Mouse (Mus musculus): ENCODE measurements around the gene Actr5. TPM values are rescaled to one million over a fixed set of nuclear protein-coding genes. Genes with fewer than 3 reads are reported as not detected.

Gene Actr5
- polyA plus RNA-seq, 1 experiment from 2014 or later, result 20.9 TPM

DNA sequence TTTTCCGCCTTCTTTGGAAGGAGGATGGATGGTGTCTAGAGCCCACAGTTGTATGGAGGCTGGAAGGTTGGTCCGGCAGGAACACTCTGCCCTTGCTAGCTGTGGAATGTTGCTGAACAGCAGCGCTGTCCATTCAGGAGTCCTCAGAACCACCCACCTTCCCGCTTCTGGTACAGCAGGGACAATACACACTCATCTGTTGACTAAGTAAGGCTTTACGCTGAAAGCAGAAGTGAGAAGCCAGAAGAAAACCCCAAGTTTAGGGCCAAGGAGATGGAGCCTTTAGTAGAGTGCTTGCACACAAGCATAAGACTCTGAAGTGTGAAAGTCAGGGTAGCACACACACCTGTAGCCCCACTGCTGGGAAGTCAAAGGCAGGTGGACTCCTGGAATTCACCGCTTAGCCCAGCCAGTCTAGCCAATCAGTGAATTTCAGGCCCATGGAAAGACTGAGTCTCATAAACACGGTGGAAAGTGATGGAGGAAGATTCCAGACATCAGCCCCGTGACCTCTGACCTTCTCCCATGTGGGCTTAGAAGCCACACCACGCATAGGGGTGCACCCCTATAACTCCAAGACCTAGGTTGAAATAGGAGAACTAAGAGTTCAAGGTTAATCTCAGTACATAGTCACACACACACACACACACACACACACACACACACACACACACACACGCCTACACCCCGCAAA, 57.8 kb downstream of the Actr5 start:
- H3K9me3 ChIP-seq, result no peaks in the 10 kb centered on the region
- WGBS, result 54% methylated on average over 11 of the region's 11 CpGs
- no peak overlapping the region for H3K4me2 ChIP-seq (replicated peaks)
- no peaks in the 10 kb centered on the region for H3K36me3 ChIP-seq
- peaks cover 19% of the 10 kb centered on the region for H3K4me1 ChIP-seq
- ATAC-seq (ENCODE audit: insufficient number of reproducible peaks, insufficient read depth, low FRiP score, low TSS enrichment), result no peak
- no peak overlapping the region for H3K27ac ChIP-seq
- no peak overlapping the region for H3K4me3 ChIP-seq
- H3K9ac ChIP-seq, result no peak overlapping the region
- H3K27me3 ChIP-seq, result no peaks in the 10 kb centered on the region

- no peak overlapping the region for H3K4me2 ChIP-seq (replicated peaks)
- no peak for ATAC-seq (ENCODE audit: insufficient number of reproducible peaks, insufficient read depth, low FRiP score, low TSS enrichment)
- no peak overlapping the region for H3K4me3 ChIP-seq
- no peaks in the 10 kb centered on the region for H3K27me3 ChIP-seq
- no peaks in the 10 kb centered on the region for H3K9me3 ChIP-seq
- H3K4me1 ChIP-seq, result peaks cover 22% of the 10 kb centered on the region
- no peaks in the 10 kb centered on the region for H3K36me3 ChIP-seq
- no peak overlapping the region for H3K27ac ChIP-seq
- WGBS, result 12% methylated on average over 4 of the region's 4 CpGs
- no peak overlapping the region for H3K9ac ChIP-seq
Observed at GRCm38 (mm10) chr2:158683038-158683413, 58.3 kb downstream of the Actr5 start.

DNA sequence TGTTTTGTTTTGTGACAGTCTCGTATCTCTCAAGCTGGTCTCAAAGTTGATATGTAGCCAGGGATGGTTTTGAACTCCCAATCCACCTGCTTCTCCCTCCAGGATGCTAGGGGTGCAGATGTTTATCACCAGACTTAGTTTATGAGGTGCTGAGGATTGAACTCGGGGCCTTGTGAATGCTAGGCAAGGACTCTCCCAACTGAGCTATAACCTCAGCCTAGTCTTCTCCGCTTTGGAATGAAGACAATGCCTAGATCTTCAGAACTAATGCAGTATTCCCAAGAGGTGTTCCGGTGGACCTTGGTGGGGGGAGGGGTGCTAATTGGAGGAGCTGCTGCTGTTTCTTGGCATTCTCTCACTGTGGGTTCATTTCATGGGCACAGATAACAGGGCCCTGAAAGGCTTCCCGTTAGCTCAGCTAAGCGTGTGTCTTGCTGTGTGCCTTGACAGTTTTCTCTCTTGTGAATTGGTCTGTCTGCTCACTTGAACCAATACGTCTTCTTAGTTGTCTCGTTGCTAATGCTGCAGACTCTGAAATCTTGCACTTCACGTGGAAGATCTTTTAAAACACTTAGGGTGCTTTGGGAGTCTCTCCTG, 59.7 kb downstream of the Actr5 start:
- ATAC-seq (ENCODE audit: insufficient number of reproducible peaks, insufficient read depth, low FRiP score, low TSS enrichment), result no peak
- H3K4me2 ChIP-seq (replicated peaks), result no peak overlapping the region
- 73% methylated on average over 9 of the region's 9 CpGs for WGBS
- H3K4me1 ChIP-seq, result peaks cover 24% of the 10 kb centered on the region
- no peak overlapping the region for H3K9ac ChIP-seq
- H3K9me3 ChIP-seq, result no peaks in the 10 kb centered on the region
- no peak overlapping the region for H3K27ac ChIP-seq
- H3K27me3 ChIP-seq, result no peaks in the 10 kb centered on the region
- no peak overlapping the region for H3K4me3 ChIP-seq
- no peaks in the 10 kb centered on the region for H3K36me3 ChIP-seq

- H3K36me3 ChIP-seq, result no peaks in the 10 kb centered on the region
- peaks cover 29% of the 10 kb centered on the region for H3K4me1 ChIP-seq
- H3K4me2 ChIP-seq (replicated peaks), result no peak overlapping the region
- no peak for ATAC-seq (ENCODE audit: insufficient number of reproducible peaks, insufficient read depth, low FRiP score, low TSS enrichment)
- no peak overlapping the region for H3K27ac ChIP-seq
- no peaks in the 10 kb centered on the region for H3K9me3 ChIP-seq
- H3K9ac ChIP-seq, result no peak overlapping the region
- no peaks in the 10 kb centered on the region for H3K27me3 ChIP-seq
- no peak overlapping the region for H3K4me3 ChIP-seq
- 90% methylated on average over 3 of the region's 3 CpGs for WGBS
Observed at GRCm38 (mm10) chr2:158684910-158685309, 60.2 kb downstream of the Actr5 start.

- Histone ChIP-seq H3K27me3 (no peaks in the 10 kb centered on the region), H3K9ac (no peak overlapping the region), H3K36me3 (no peaks in the 10 kb centered on the region), H3K27ac (no peak overlapping the region), H3K4me1 (peaks cover 30% of the 10 kb centered on the region), H3K4me2 (replicated peaks) (no peak overlapping the region), H3K4me3 (no peak overlapping the region), H3K9me3 (no peaks in the 10 kb centered on the region)
- WGBS, result 26% methylated on average over 2 of the region's 2 CpGs
- ATAC-seq (ENCODE audit: insufficient number of reproducible peaks, insufficient read depth, low FRiP score, low TSS enrichment), result no peak
Observed at GRCm38 (mm10) chr2:158686394-158686793, 61.7 kb downstream of the Actr5 start.

GRCm38 (mm10) chr2:158687804-158688241, 63.1 kb downstream of the Actr5 start:
- Histone ChIP-seq H3K4me3 (no peak overlapping the region), H3K36me3 (no peaks in the 10 kb centered on the region), H3K4me1 (peaks cover 21% of the 10 kb centered on the region), H3K9ac (no peak overlapping the region), H3K27ac (no peak overlapping the region), H3K9me3 (no peaks in the 10 kb centered on the region), H3K27me3 (no peaks in the 10 kb centered on the region), H3K4me2 (replicated peaks) (no peak overlapping the region)
- no peak for ATAC-seq (ENCODE audit: insufficient number of reproducible peaks, insufficient read depth, low FRiP score, low TSS enrichment)
- 57% methylated on average over 25 of the region's 25 CpGs for WGBS

MicroRNA genes within 50 kb of the gene (microRNA counts, 519-probe panel; counts per million panel counts)
- microRNA mmu-miR-3474, result 460 counts per million, percentile 65 among the panel's probes with 10 or more counts

Small RNA genes within 50 kb of the gene (microRNA-seq; reads per million reads assigned to microRNA genes)
- 3.6 reads per million, percentile 16 among the genes with 10 or more reads in this experiment for gene Mir3474

Other genes with a start within 250 kb of the Actr5 start
- gene Snhg11, start 249.2 kb upstream of the Actr5 start, polyA plus RNA-seq (2016; fragmentation: Nextera tagmentation; extraction: Ambion mirVana), result 18.7 and 25.2 TPM in 2 replicates
- 18.9 and 21.4 TPM in 2 replicates for gene Ralgapb, start 215.0 kb upstream of the Actr5 start, polyA plus RNA-seq (2016; fragmentation: Nextera tagmentation; extraction: Ambion mirVana)
- not detected in 2 replicates for gene Adig, start 122.3 kb upstream of the Actr5 start, polyA plus RNA-seq (2016; fragmentation: Nextera tagmentation; extraction: Ambion mirVana)
- 0.18 and 0.26 TPM in 2 replicates for gene Arhgap40, start 112.1 kb upstream of the Actr5 start, polyA plus RNA-seq (2016; fragmentation: Nextera tagmentation; extraction: Ambion mirVana)
- not detected in 2 replicates for gene Slc32a1, start 14.1 kb upstream of the Actr5 start, polyA plus RNA-seq (2016; fragmentation: Nextera tagmentation; extraction: Ambion mirVana)
- gene Ppp1r16b, start 40.5 kb downstream of the Actr5 start, polyA plus RNA-seq (2016; fragmentation: Nextera tagmentation; extraction: Ambion mirVana), result 2.5 and 2.9 TPM in 2 replicates
- gene Fam83d, start 143.2 kb downstream of the Actr5 start, polyA plus RNA-seq (2016; fragmentation: Nextera tagmentation; extraction: Ambion mirVana), result 49.3 and 52.6 TPM in 2 replicates
- gene Dhx35, start 169.9 kb downstream of the Actr5 start, polyA plus RNA-seq (2016; fragmentation: Nextera tagmentation; extraction: Ambion mirVana), result 14.7 and 16.6 TPM in 2 replicates